Mouse (Mus musculus) spleen, adult 2 months (tissue): ENCODE measurements around the gene Cpvl.

Source experiments
- CTCF ChIP-seq: fragments of 200-500 bp; IDR thresholded peaks from 2 replicates; pipeline ENCODE4 v1.5.1; 2011; ENCODE audit warnings: mild to moderate bottlenecking, inconsistent platforms; ENCODE audit not compliant: insufficient read depth, insufficient read length, insufficient replicate concordance; ENCODE audit errors: extremely low read depth
- POLR2A ChIP-seq: fragments of 200-500 bp; IDR thresholded peaks from 2 replicates; pipeline ENCODE4 v1.6.1; 2011; ENCODE audit warnings: low read depth, low read length, inconsistent platforms

DNA sequence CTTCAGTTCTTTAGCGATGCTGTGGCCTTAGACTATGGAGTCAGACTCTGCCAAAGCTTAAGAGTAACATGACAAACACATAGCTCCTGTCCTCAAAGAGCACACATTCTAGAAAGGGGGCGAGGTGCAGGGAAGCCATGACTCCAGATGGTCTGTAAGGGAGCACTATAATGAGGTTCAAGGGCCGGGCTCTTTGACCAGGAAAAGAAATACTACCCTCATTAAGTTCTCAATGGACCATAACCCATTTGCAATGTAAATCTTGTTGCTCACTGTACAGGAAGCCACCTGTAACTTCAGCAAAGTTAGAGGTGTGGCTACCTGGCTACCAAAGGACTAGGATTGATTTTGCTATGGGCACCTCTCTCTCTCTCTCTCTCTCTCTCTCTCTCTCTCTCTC, 8.8 kb upstream of the Cpvl start:
- TF ChIP-seq CTCF (no peak), POLR2A (no peak)
